Mouse (Mus musculus) Patski (cell line): ENCODE measurements around the gene Itgb1. TPM values are rescaled to one million over a fixed set of nuclear protein-coding genes. Genes with fewer than 3 reads are reported as not detected.
A peak's percentile ranks its signal among the peaks of the same experiment; 100 is the strongest.

Experiments used
- ATAC-seq: fragments of 100-300 bp; one replicate; pipeline ENCODE4 v1.8.0; 2021
- CTCF ChIA-PET: fragments of 350-600 bp; sonication (Branson Sonifier 250); formaldehyde crosslinking; loops from one replicate; lab custom pipeline; 2022; ENCODE audit warnings: inconsistent platforms; lab: Charles Lee
- POLR2A ChIA-PET: fragments of 350-600 bp; sonication (Branson Sonifier 250); formaldehyde crosslinking; loops from one replicate; lab custom pipeline; 2022; ENCODE audit warnings: antibody characterized with exemption, inconsistent platforms; lab: Charles Lee
- DNase-seq: peaks from one replicate; pipeline ENCODE4 v3.0.0-alpha.2; 2011; ENCODE audit warnings: low read depth, low spot score
- H3K27me3 ChIP-seq: fragments of 371-371 bp; one replicate; pipeline ENCODE4 v1.5.1; 2021
- CTCF ChIP-seq: fragments of 100-300 bp; IDR thresholded peaks from one replicate; pipeline ENCODE4 v1.5.1; 2021
- in situ Hi-C: fragments of 300-500 bp; cut with MboI; formaldehyde crosslinking; loops from 3 replicates; pipeline ENCODE4 v1.11.1; 2018; ENCODE audit warnings: low pct_unique_long_range_greater_than_20kb, mixed read lengths
- polyA plus RNA-seq: library from polyadenylated mRNA; unstranded; gene quantifications from one replicate; pipeline ENCODE4 v1.2.3, GENCODE M21; 2021

The Itgb1 gene
- polyA plus RNA-seq, 1 experiment from 2014 or later, result 916 TPM

- in situ Hi-C loops, result loop anchor here (5.0 kb wide), 1 partner anchor 58 kb away; no protein-coding TSS in a partner anchor
- ATAC-seq, result peak; percentile 87
- H3K27me3 ChIP-seq, result no peaks in the 10 kb centered on the region
- POLR2A ChIA-PET, result interaction anchor here (0.5 to 2.7 kb wide), 6 partner anchors 8 to 61 kb away, joined by 4 to 22 read pairs (median 8); partner anchors contain the start of gene Itgb1
- CTCF ChIA-PET, result interaction anchor here (1.2 to 12.6 kb wide), 8 partner anchors 12 to 74 kb away, joined by 3 to 155 read pairs (median 4); partner anchors contain the start of gene Itgb1
- TF ChIP-seq CTCF, result no peak
- DNase-seq, result peak; percentile 71
Measured at GRCm38 (mm10) chr8:128654365-128655099, 30.9 kb upstream of the Itgb1 start.

DNA sequence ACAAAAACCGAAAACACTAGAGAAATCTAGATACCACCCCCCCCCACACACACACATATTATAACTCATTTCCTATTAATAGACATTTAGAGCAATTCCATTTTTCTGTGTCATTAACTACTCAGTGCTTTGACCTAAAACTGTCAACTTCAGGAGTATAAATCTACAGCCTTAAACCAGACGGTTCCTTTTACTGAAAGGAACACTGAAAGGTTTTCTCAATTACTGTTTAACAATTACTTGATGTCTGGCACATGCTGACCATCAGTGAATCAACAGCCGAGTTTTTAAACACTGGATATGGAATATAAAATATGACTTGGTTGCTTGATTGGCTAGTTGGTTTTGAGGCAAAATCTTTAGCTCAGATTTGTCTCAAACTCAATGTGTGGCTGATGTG is 23.3 kb upstream of the Itgb1 start:
- CTCF ChIA-PET, result interaction anchor here (1.0 to 1.6 kb wide), 4 partner anchors 9 to 44 kb away, joined by 3 to 5 read pairs (median 4); no protein-coding TSS in a partner anchor
- DNase-seq (no peak), ATAC-seq (no peak)
- in situ Hi-C loops, result no loop called here
- H3K27me3 ChIP-seq, result no peaks in the 10 kb centered on the region
- POLR2A ChIA-PET, result interaction anchor here (0.7 to 1.4 kb wide), 2 partner anchors 8 to 606 kb away, joined by 3 to 4 read pairs; no protein-coding TSS in a partner anchor
- TF ChIP-seq CTCF, result no peak

GRCm38 (mm10) chr8:128662696-128663095 is 22.8 kb upstream of the Itgb1 start:
- H3K27me3 ChIP-seq, result no peaks in the 10 kb centered on the region
- CTCF ChIA-PET, result interaction anchor here (1.0 to 1.6 kb wide), 4 partner anchors 9 to 44 kb away, joined by 3 to 5 read pairs (median 4); no protein-coding TSS in a partner anchor
- no peak for TF ChIP-seq CTCF
- in situ Hi-C loops, result no loop called here
- POLR2A ChIA-PET, result interaction anchor here (0.7 to 1.4 kb wide), 2 partner anchors 8 to 606 kb away, joined by 3 to 4 read pairs; no protein-coding TSS in a partner anchor
- DNase-seq, result no peak
- ATAC-seq, result no peak

GRCm38 (mm10) chr8:128663106-128663505 is 22.3 kb upstream of the Itgb1 start:
- H3K27me3 ChIP-seq, result no peaks in the 10 kb centered on the region
- POLR2A ChIA-PET, result interaction anchor here (1.4 kb wide), 1 partner anchor 9 kb away, joined by 4 read pairs; no protein-coding TSS in a partner anchor
- no peak for DNase-seq
- CTCF ChIA-PET, result interaction anchor here (1.0 to 1.6 kb wide), 3 partner anchors 22 to 43 kb away, joined by 3 to 5 read pairs (median 3); no protein-coding TSS in a partner anchor
- TF ChIP-seq CTCF, result no peak
- in situ Hi-C loops, result no loop called here
- ATAC-seq, result no peak

DNA sequence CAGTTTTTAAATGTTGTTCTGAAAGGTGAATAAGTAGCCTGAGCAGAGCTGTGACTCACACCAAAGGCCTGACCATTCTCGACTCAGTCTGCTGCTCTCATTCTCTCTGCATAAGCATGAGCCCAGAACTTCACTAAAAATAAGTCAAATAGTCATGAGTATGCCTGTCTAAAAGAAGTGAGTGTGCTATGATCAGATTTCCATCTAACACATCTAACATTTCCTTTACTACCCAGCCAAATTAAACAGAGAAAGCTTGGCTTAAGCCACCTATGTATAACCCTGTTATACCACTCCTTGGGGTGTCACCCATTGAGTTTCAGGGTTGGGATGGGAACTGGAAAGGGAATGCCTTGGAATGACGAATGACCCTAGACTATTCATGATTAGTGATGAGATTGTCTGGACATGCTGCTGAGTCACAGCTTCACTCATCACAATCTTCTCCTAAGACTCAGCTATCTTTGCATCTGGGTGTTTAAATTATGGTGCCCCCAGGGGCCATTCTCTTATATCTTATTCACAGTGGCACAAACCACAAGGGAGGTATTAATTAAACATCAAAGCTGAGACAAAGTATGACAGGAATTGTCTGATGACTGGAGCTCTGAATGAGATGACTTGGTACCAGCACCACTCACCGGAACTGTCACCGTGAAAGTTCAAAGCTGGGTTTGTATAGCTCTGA is 18.7 kb upstream of the Itgb1 start:
- ChIA-PET POLR2A (interaction anchor here (1.1 to 1.6 kb wide), 4 partner anchors 12 to 19 kb away, joined by 3 to 7 read pairs (median 4); partner anchors contain the start of gene Itgb1), CTCF (interaction anchor here (1.7 to 4.2 kb wide), 4 partner anchors 11 to 18 kb away, joined by 4 to 19 read pairs (median 10); partner anchors contain the start of gene Itgb1)
- no peak for TF ChIP-seq CTCF
- in situ Hi-C loops, result no loop called here
- H3K27me3 ChIP-seq, result no peaks in the 10 kb centered on the region
- ATAC-seq, result peak; percentile 75
- DNase-seq, result peak; percentile 96

- ChIA-PET CTCF (interaction anchor here (0.9 to 2.1 kb wide), 5 partner anchors 11 to 37 kb away, joined by 3 to 8 read pairs (median 4); partner anchors contain the start of gene Itgb1), POLR2A (interaction anchor here (0.9 kb wide), 1 partner anchor 12 kb away, joined by 3 read pairs; no protein-coding TSS in a partner anchor)
- TF ChIP-seq CTCF, result no peak
- ATAC-seq (no peak), DNase-seq (no peak)
- in situ Hi-C loops, result no loop called here
- no peaks in the 10 kb centered on the region for H3K27me3 ChIP-seq
Measured at GRCm38 (mm10) chr8:128671813-128672212, 13.6 kb upstream of the Itgb1 start.

DNA sequence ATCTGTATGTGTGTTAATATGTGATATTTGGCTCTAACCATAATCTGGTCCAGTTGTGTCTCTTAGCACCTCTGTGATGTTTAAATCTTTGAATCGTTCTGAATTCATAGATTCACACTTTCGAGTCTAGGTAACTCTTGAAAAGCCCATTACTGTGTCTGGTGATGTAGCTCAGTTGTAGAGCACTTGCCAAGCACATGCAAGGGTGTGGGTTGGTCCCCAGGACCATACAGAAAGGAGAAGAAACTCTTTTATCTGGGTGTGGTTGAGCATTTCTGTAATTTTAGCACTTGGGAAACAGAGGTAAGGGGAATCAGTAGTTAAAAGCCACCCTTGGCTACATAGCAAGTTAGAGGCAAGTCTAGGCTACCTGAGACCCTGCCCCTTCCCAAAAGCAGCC is 13.0 kb upstream of the Itgb1 start:
- TF ChIP-seq CTCF, result no peak
- ATAC-seq, result no peak
- CTCF ChIA-PET, result interaction anchor here (1.3 to 2.1 kb wide), 2 partner anchors 10 to 36 kb away, joined by 3 to 8 read pairs; no protein-coding TSS in a partner anchor
- in situ Hi-C loops, result no loop called here
- no peaks in the 10 kb centered on the region for H3K27me3 ChIP-seq
- POLR2A ChIA-PET, result no interaction called here
- no peak for DNase-seq

GRCm38 (mm10) chr8:128672950-128673349 is 12.5 kb upstream of the Itgb1 start:
- in situ Hi-C loops, result no loop called here
- ChIA-PET CTCF (interaction anchor here (1.3 to 2.1 kb wide), 2 partner anchors 10 to 36 kb away, joined by 3 to 8 read pairs; no protein-coding TSS in a partner anchor), POLR2A (interaction anchor here (0.8 kb wide), 1 partner anchor 9 kb away, joined by 3 read pairs; no protein-coding TSS in a partner anchor)
- DNase-seq, result no peak
- H3K27me3 ChIP-seq, result no peaks in the 10 kb centered on the region
- ATAC-seq, result no peak
- no peak for TF ChIP-seq CTCF

DNA sequence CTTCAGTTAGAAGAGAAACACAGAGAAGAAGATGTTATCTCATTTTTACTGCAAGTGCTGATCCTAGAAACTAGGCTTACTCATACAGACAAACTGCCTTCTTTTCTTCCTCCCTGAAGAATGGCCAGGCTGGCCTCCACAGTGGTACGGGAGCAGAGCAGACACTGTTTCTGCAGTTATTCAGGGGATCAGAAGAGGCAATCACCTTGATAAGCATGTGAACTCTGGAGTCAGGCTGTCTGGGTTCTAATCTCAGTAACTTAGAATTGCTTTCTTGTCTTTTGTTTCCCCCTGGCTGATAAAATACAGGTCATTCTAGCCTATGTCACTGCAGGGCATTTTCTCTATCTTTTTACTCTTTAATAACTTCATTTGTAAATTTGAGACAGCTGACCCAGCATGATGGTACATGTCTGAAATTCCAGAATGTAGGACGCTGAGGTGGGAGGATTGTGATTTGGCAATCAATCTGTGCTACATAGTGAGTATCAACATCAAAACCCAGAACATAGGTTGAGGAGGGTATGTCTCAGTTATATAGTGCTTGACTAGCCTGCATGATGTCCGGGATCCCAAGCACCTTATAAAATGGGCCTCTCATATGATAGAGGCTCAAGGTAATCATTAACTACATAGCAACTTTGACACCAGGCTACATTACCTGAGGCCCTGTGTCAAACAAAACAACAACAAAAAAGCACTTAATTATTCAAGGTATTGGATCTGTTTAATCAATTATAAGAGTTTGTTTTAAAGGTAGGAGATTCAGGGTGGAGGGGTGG is 9.4 kb upstream of the Itgb1 start:
- in situ Hi-C loops, result no loop called here
- no peak for TF ChIP-seq CTCF

More for the DNA sequence above, 9.4 kb upstream of the Itgb1 start:
- ChIA-PET CTCF (no interaction called here), POLR2A (no interaction called here)
- H3K27me3 ChIP-seq, result no peaks in the 10 kb centered on the region
- ATAC-seq (no peak), DNase-seq (no peak)
